Mouse (Mus musculus) intestine, embryonic 14.5 days (tissue): ENCODE results near the gene Map1b. TPM values are rescaled to one million over a fixed set of nuclear protein-coding genes. Genes with fewer than 3 reads are reported as not detected.

Experiments used
- ATAC-seq: fragments of 200-750 bp; cut with Nextera tagmentation; replicated peaks from 2 replicates; pipeline ENCODE4 v1.8.0; 2017; ENCODE audit warnings: low read depth, moderate number of reproducible peaks, moderate TSS enrichment, moderate library complexity; ENCODE audit not compliant: low FRiP score, low TSS enrichment
- DNase-seq: peaks from one replicate; pipeline ENCODE4 v3.0.0-alpha.2; 2018; ENCODE audit warnings: low spot score
- H3K27ac ChIP-seq: fragments of 300-500 bp; sonication (generic); 2 replicates; pipeline ENCODE4 v1.5.1; 2014; ENCODE audit warnings: low read depth, mild to moderate bottlenecking, control low read depth
- H3K27me3 ChIP-seq: fragments of 300-500 bp; sonication (generic); replicated peaks from 2 replicates; pipeline ENCODE4 v1.6.1; 2014; ENCODE audit warnings: low read length, control low read depth; ENCODE audit not compliant: control insufficient read depth, insufficient read depth
- H3K36me3 ChIP-seq: fragments of 300-500 bp; sonication (generic); 2 replicates; pipeline ENCODE4 v1.6.1; 2014; ENCODE audit warnings: low read length, control low read depth; ENCODE audit not compliant: control insufficient read depth, insufficient read depth
- H3K4me1 ChIP-seq: fragments of 300-500 bp; sonication (generic); replicated peaks from 2 replicates; pipeline ENCODE4 v1.6.1; 2014; ENCODE audit warnings: low read length, control low read depth, mixed read lengths; ENCODE audit not compliant: control insufficient read depth, insufficient read depth
- H3K4me2 ChIP-seq: fragments of 300-500 bp; sonication (generic); 2 replicates; pipeline ENCODE4 v1.6.1; 2014; ENCODE audit warnings: low read length
- H3K4me3 ChIP-seq: fragments of 300-500 bp; sonication (generic); 2 replicates; pipeline ENCODE4 v1.5.1; 2014; ENCODE audit warnings: low read depth, low read length, control low read depth, mixed read lengths
- H3K9ac ChIP-seq: fragments of 300-500 bp; sonication (generic); 2 replicates; pipeline ENCODE4 v1.6.1; 2014; ENCODE audit warnings: mild to moderate bottlenecking, low read length
- H3K9me3 ChIP-seq: fragments of 300-500 bp; sonication (generic); 2 replicates; pipeline ENCODE4 v1.6.1; 2016; ENCODE audit warnings: low read length, control low read depth; ENCODE audit not compliant: control insufficient read depth
- WGBS: fragments of 180-500 bp; shearing (Covaris S2); extraction: QIAGEN DNeasy Blood & Tissue Kit; methylation state at CpG from one replicate; pipeline ENCODE4 v1.1.7; 2014; 5-methylcytosine and 5-hydroxymethylcytosine counted together
- polyA plus RNA-seq: library from polyadenylated mRNA; unstranded; fragments of >200 nt; fragmentation: Nextera tagmentation; extraction: Ambion mirVana; gene quantifications from 2 replicates; pipeline ENCODE4 v1.2.1, GENCODE M21; 2014

Gene Map1b
- polyA plus RNA-seq, 1 experiment from 2014 or later, result 167 TPM

- Histone ChIP-seq H3K27me3 (no peaks in the 10 kb centered on the region), H3K4me3 (no peak overlapping the region), H3K4me2 (no peak overlapping the region), H3K27ac (no peak overlapping the region), H3K9ac (no peak overlapping the region), H3K36me3 (no peaks in the 10 kb centered on the region), H3K4me1 (peaks cover 5% of the 10 kb centered on the region; the same call in 1 of the 2 replicates), H3K9me3 (no peaks in the 10 kb centered on the region)
- 78% methylated on average over 7 of the region's 7 CpGs for WGBS
- no peak for DNase-seq
- no peak for ATAC-seq
Observed at GRCm38 (mm10) chr13:99447002-99447401, 69.3 kb downstream of the Map1b start.

- WGBS, result 5% methylated on average over 6 of the region's 6 CpGs
- no peak for DNase-seq
- Histone ChIP-seq H3K4me2 (no peak overlapping the region), H3K4me3 (no peak overlapping the region), H3K27me3 (no peaks in the 10 kb centered on the region), H3K9ac (no peak overlapping the region), H3K4me1 (peaks cover 5% of the 10 kb centered on the region; the same call in 1 of the 2 replicates), H3K36me3 (peaks cover 8% of the 10 kb centered on the region; the same call in 1 of the 2 replicates), H3K9me3 (no peaks in the 10 kb centered on the region), H3K27ac (no peak overlapping the region)
- ATAC-seq, result no peak
Observed at GRCm38 (mm10) chr13:99444880-99445279, 71.5 kb downstream of the Map1b start.

- H3K9ac ChIP-seq, result no peak overlapping the region
- WGBS, result 27% methylated on average over 10 of the region's 10 CpGs
- H3K27ac ChIP-seq, result no peak overlapping the region
- no peak overlapping the region for H3K4me3 ChIP-seq
- H3K9me3 ChIP-seq, result no peaks in the 10 kb centered on the region
- no peak for ATAC-seq
- DNase-seq, result no peak
- H3K4me2 ChIP-seq, result no peak overlapping the region
- H3K27me3 ChIP-seq, result no peaks in the 10 kb centered on the region
- H3K4me1 ChIP-seq, result peaks cover 5% of the 10 kb centered on the region; the same call in 1 of the 2 replicates
- peaks cover 8% of the 10 kb centered on the region; the same call in 1 of the 2 replicates for H3K36me3 ChIP-seq
Observed at GRCm38 (mm10) chr13:99444431-99444871, 71.9 kb downstream of the Map1b start.

GRCm38 (mm10) chr13:99443484-99444175 lies 72.7 kb downstream of the Map1b start:
- H3K36me3 ChIP-seq, result peaks cover 8% of the 10 kb centered on the region; the same call in 1 of the 2 replicates
- no peak overlapping the region for H3K9ac ChIP-seq
- whole genome bisulfite sequencing, result 86% methylated on average over 7 of the region's 7 CpGs
- H3K27me3 ChIP-seq, result no peaks in the 10 kb centered on the region
- H3K27ac ChIP-seq, result no peak overlapping the region
- no peak for DNase-seq
- no peak overlapping the region for H3K4me3 ChIP-seq
- H3K4me1 ChIP-seq, result peaks cover 5% of the 10 kb centered on the region; the same call in 1 of the 2 replicates
- no peak for ATAC-seq
- no peak overlapping the region for H3K4me2 ChIP-seq
- H3K9me3 ChIP-seq, result no peaks in the 10 kb centered on the region

GRCm38 (mm10) chr13:99442434-99443249 lies 73.7 kb downstream of the Map1b start:
- Histone ChIP-seq H3K4me1 (peaks cover 5% of the 10 kb centered on the region; the same call in 1 of the 2 replicates), H3K36me3 (peaks cover 8% of the 10 kb centered on the region; the same call in 1 of the 2 replicates), H3K4me3 (no peak overlapping the region), H3K9ac (no peak overlapping the region), H3K27ac (no peak overlapping the region), H3K9me3 (no peaks in the 10 kb centered on the region), H3K27me3 (no peaks in the 10 kb centered on the region), H3K4me2 (no peak overlapping the region)
- WGBS, result 84% methylated on average over 12 of the region's 12 CpGs
- DNase-seq (no peak), ATAC-seq (no peak)

GRCm38 (mm10) chr13:99441700-99442433 lies 74.5 kb downstream of the Map1b start:
- Histone ChIP-seq H3K27me3 (no peaks in the 10 kb centered on the region), H3K4me1 (peaks cover 5% of the 10 kb centered on the region; the same call in 1 of the 2 replicates), H3K36me3 (peaks cover 8% of the 10 kb centered on the region; the same call in 1 of the 2 replicates), H3K27ac (no peak overlapping the region), H3K9me3 (no peaks in the 10 kb centered on the region), H3K4me2 (no peak overlapping the region), H3K4me3 (no peak overlapping the region), H3K9ac (no peak overlapping the region)
- WGBS, result 67% methylated on average over 18 of the region's 18 CpGs
- DNase-seq (no peak), ATAC-seq (no peak)

GRCm38 (mm10) chr13:99440228-99440627 lies 76.1 kb downstream of the Map1b start:
- Histone ChIP-seq H3K36me3 (peaks cover 10% of the 10 kb centered on the region; the same call in 1 of the 2 replicates), H3K9me3 (no peaks in the 10 kb centered on the region), H3K27ac (no peak overlapping the region), H3K9ac (no peak overlapping the region), H3K4me2 (no peak overlapping the region), H3K4me1 (peaks cover 5% of the 10 kb centered on the region; the same call in 1 of the 2 replicates), H3K4me3 (no peak overlapping the region), H3K27me3 (no peaks in the 10 kb centered on the region)
- WGBS, result 92% methylated on average over 2 of the region's 2 CpGs
- ATAC-seq (no peak), DNase-seq (no peak)

- H3K4me3 ChIP-seq, result no peak overlapping the region
Observed at GRCm38 (mm10) chr13:99439357-99439756, 77.0 kb downstream of the Map1b start.

More at GRCm38 (mm10) chr13:99439357-99439756, 77.0 kb downstream of the Map1b start:
- no peaks in the 10 kb centered on the region for H3K9me3 ChIP-seq
- H3K9ac ChIP-seq, result no peak overlapping the region
- no peak overlapping the region for H3K27ac ChIP-seq
- H3K36me3 ChIP-seq, result peaks cover 14% of the 10 kb centered on the region
- H3K4me2 ChIP-seq, result no peak overlapping the region
- 94% methylated on average over 5 of the region's 5 CpGs for WGBS
- no peak for DNase-seq
- H3K27me3 ChIP-seq, result no peaks in the 10 kb centered on the region
- H3K4me1 ChIP-seq, result no peaks in the 10 kb centered on the region
- ATAC-seq, result no peak
